Mouse (Mus musculus) stomach, embryonic 16.5 days (tissue): ENCODE results near the gene Rnf38. TPM values are rescaled to one million over a fixed set of nuclear protein-coding genes. Genes with fewer than 3 reads are reported as not detected.

Source experiments
- ATAC-seq: fragments of 200-750 bp; cut with Nextera tagmentation; 2 replicates; pipeline ENCODE4 v1.8.0; 2017; ENCODE audit warnings: moderate number of reproducible peaks, moderate TSS enrichment; ENCODE audit not compliant: insufficient read depth, low FRiP score
- H3K27ac ChIP-seq: fragments of 300-500 bp; sonication (generic); 2 replicates; pipeline ENCODE4 v1.5.1; 2014; ENCODE audit warnings: low read length
- H3K27me3 ChIP-seq: fragments of 300-500 bp; sonication (generic); 2 replicates; pipeline ENCODE4 v1.6.1; 2014; ENCODE audit warnings: low read length, control low read depth, mixed read lengths; ENCODE audit not compliant: control insufficient read depth, insufficient read depth
- H3K36me3 ChIP-seq: fragments of 300-500 bp; sonication (generic); 2 replicates; pipeline ENCODE4 v1.6.1; 2014; ENCODE audit warnings: low read length; ENCODE audit not compliant: control insufficient read depth, insufficient read depth
- H3K4me1 ChIP-seq: fragments of 300-500 bp; sonication (generic); 2 replicates; pipeline ENCODE4 v1.6.1; 2014; ENCODE audit warnings: low read length, control low read depth, mixed read lengths; ENCODE audit not compliant: control insufficient read depth, insufficient read depth
- H3K4me2 ChIP-seq: fragments of 300-500 bp; sonication (generic); 2 replicates; pipeline ENCODE4 v1.6.1; 2014; ENCODE audit warnings: low read depth, low read length, mixed read lengths
- H3K4me3 ChIP-seq: fragments of 300-500 bp; sonication (generic); replicated peaks from 2 replicates; pipeline ENCODE4 v1.5.1; 2014; ENCODE audit warnings: mild to moderate bottlenecking, low read length
- H3K9ac ChIP-seq: fragments of 300-500 bp; sonication (generic); 2 replicates; pipeline ENCODE4 v1.6.1; 2014; ENCODE audit warnings: low read length
- H3K9me3 ChIP-seq: fragments of 300-500 bp; sonication (generic); replicated peaks from 2 replicates; pipeline ENCODE4 v1.6.1; 2016; ENCODE audit warnings: low read length, control low read depth; ENCODE audit not compliant: control insufficient read depth
- WGBS: fragments of 180-500 bp; shearing (Covaris S2); extraction: QIAGEN DNeasy Blood & Tissue Kit; methylation state at CpG from one replicate; pipeline ENCODE4 v1.1.7; 2014; 5-methylcytosine and 5-hydroxymethylcytosine counted together
- polyA plus RNA-seq: library from polyadenylated mRNA; unstranded; fragments of >200 nt; fragmentation: Nextera tagmentation; extraction: Ambion mirVana; gene quantifications from 2 replicates; pipeline ENCODE4 v1.2.1, GENCODE M21; 2015

Gene Rnf38
- polyA plus RNA-seq, 1 experiment from 2014 or later, result 16.2 TPM

DNA sequence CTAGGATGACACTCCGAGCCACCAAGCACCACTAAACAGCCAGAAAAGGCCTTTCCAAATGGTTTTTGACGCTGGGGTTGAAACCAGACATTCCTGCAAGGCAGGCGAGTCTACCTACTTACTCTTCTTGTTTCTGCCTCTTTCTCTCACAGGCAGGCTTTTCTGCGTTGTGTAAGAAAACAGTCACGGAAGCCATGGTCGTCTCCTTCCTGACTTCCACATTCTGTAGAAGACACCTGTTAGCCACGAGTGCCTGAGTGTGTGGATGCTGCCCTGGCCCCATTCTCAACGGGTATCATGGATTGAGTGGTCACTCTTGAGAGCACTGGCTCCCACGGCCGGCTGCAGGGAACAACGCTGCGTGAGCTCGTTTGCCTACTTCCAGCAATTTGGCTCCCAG lies 118.5 kb downstream of the Rnf38 start:
- peaks cover 7% of the 10 kb centered on the region for H3K4me1 ChIP-seq
- no peak overlapping the region for H3K4me2 ChIP-seq
- H3K36me3 ChIP-seq, result no peaks in the 10 kb centered on the region
- ATAC-seq, result no peak
- H3K27ac ChIP-seq, result no peak overlapping the region
- H3K9ac ChIP-seq, result no peak overlapping the region
- H3K4me3 ChIP-seq, result no peak overlapping the region
- no peaks in the 10 kb centered on the region for H3K9me3 ChIP-seq
- 84% methylated on average over 13 of the region's 13 CpGs for WGBS
- no peaks in the 10 kb centered on the region for H3K27me3 ChIP-seq

DNA sequence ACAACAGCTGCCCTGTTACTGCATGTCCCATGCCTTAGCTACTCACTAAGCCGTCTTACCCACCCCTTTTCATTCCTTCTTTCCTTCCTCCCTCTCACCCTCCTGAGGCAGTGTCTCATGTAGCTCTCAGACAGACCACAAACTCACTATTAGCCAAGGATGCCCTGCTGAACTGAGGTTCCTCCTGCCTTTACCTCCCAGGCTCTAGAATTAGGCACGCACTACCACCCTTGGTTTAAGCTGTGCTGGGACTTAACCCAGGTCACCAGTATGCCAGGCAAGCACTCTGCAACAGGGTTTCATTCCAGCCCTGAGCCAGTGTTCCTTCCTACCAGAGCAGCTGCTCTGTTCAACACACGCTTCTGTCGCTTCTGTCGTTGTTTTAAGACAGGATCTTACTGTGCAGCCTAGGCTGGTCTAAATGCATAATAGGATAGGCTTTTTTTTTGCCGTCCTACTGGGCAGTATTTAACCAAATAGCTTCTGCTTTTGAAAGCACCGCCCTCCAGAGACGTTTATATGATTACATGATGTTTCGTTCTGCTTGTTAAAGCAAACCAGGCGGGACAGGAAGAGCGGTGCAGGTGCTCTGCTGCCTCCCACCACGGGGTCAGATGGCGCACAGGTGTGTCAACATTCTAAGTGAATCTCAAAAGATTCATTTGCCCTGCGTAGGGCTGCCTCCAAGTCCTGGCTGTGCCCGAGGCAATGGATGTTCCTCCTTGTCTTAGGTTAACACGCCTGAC lies 120.0 kb downstream of the Rnf38 start:
- Histone ChIP-seq H3K4me2 (peak overlapping the region; percentile 13; the same call in 1 of the 2 replicates), H3K9me3 (no peaks in the 10 kb centered on the region), H3K9ac (peak overlapping the region; percentile 4; the same call in 1 of the 2 replicates), H3K27ac (peak overlapping the region; percentile 43), H3K27me3 (no peaks in the 10 kb centered on the region), H3K4me1 (peaks cover 7% of the 10 kb centered on the region), H3K36me3 (no peaks in the 10 kb centered on the region), H3K4me3 (no peak overlapping the region)
- ATAC-seq, result peak; percentile 42; the same call in 1 of the 2 replicates
- 20% methylated on average over 16 of the region's 16 CpGs for WGBS

DNA sequence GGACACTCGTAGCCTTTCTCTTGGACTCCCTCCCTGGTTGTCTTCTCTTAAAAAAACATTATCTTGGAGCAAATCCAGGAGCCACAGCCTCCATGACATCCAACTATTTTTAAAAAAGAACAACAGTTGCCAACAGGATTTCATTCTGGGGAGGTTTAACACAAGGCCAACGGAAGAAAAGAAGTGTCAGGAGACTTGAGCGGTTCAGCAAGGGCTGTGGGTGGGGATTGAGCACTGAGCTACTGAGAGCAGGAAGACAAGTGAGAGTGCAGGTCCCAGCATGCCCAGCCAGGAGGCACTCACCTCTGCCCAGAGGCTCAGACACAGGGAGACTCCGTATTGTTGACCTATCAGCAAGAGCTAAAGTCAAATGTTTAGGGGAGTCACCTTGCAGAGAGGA lies 120.8 kb downstream of the Rnf38 start:
- Histone ChIP-seq H3K36me3 (no peaks in the 10 kb centered on the region), H3K27ac (peak overlapping the region; percentile 71), H3K4me2 (no peak overlapping the region), H3K9ac (no peak overlapping the region), H3K4me3 (no peak overlapping the region), H3K4me1 (peaks cover 9% of the 10 kb centered on the region), H3K9me3 (no peaks in the 10 kb centered on the region), H3K27me3 (no peaks in the 10 kb centered on the region)
- ATAC-seq, result peak; percentile 56; the same call in 1 of the 2 replicates
- WGBS, result 17% methylated on average over 4 of the region's 4 CpGs

DNA sequence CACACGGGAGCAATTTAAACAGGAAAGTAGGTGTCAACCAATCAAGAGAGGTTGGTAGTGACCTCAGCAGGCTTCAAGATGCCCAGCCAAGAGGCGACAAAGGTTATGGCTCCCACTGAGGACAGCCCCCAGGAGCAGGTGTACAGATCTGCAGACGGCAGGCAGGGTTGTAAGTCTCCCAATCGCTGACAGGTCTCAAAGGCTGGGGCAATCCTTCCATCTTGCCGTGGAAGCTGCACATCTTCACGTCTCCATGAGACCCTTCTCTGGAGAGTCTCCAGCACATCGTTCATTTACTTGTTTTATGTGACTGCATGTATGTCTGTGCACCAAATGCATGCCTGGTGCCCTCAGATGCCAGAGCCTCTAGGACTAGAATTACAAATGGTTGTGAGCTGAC lies 122.8 kb downstream of the Rnf38 start:
- H3K4me2 ChIP-seq, result no peak overlapping the region
- H3K4me1 ChIP-seq, result peaks cover 26% of the 10 kb centered on the region
- no peak overlapping the region for H3K9ac ChIP-seq
- no peak overlapping the region for H3K27ac ChIP-seq
- no peaks in the 10 kb centered on the region for H3K27me3 ChIP-seq
- H3K9me3 ChIP-seq, result no peaks in the 10 kb centered on the region
- WGBS, result 79% methylated on average over 7 of the region's 7 CpGs
- no peak overlapping the region for H3K4me3 ChIP-seq
- H3K36me3 ChIP-seq, result no peaks in the 10 kb centered on the region
- ATAC-seq, result no peak

DNA sequence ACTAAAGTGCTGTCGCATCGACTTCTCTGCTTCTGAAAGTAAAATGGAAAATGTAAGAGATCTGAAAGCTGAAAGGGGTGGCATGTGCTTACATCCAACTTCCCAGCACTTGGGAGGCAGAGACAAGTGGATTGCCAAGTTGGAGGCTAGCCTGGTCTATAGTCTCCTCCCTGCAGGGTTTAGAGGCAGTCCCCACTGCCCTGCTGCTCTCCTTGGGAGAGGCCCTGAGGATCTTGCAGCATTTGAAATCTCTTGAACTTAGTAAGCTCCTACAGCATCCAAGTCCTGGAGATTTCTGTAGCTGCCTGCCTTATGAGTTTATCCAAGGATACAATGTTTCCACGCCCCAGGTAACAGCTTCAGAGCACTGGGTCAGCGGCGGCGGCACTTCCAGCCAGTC lies 125.3 kb downstream of the Rnf38 start:
- H3K36me3 ChIP-seq, result no peaks in the 10 kb centered on the region
- no peaks in the 10 kb centered on the region for H3K27me3 ChIP-seq
- ATAC-seq, result no peak
- H3K9me3 ChIP-seq, result no peaks in the 10 kb centered on the region
- H3K9ac ChIP-seq, result no peak overlapping the region
- 89% methylated on average over 6 of the region's 6 CpGs for WGBS
- no peak overlapping the region for H3K4me2 ChIP-seq
- H3K27ac ChIP-seq, result no peak overlapping the region
- H3K4me3 ChIP-seq, result no peak overlapping the region
- peaks cover 39% of the 10 kb centered on the region for H3K4me1 ChIP-seq

DNA sequence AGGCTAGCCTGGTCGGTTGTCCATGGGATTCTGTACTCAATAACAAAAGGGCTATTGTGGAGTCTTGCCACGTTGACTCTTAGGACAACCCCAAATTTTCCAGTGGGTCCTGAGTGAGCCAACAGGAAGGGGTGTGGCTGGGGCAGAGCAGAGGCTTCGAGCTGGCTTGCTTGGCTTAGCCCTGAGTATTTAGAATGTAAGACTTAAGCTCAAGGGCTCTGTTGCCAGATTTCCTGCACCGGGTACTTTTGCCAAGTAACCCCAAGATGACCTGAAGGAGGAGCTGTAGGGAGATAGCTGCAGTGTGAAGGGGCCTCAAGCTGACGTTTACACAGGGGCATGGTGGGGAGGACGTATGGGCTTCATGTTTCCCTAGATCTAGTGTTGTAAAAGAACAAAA lies 126.2 kb downstream of the Rnf38 start:
- H3K27ac ChIP-seq, result peak overlapping the region; percentile 40; the same call in 1 of the 2 replicates

DNA sequence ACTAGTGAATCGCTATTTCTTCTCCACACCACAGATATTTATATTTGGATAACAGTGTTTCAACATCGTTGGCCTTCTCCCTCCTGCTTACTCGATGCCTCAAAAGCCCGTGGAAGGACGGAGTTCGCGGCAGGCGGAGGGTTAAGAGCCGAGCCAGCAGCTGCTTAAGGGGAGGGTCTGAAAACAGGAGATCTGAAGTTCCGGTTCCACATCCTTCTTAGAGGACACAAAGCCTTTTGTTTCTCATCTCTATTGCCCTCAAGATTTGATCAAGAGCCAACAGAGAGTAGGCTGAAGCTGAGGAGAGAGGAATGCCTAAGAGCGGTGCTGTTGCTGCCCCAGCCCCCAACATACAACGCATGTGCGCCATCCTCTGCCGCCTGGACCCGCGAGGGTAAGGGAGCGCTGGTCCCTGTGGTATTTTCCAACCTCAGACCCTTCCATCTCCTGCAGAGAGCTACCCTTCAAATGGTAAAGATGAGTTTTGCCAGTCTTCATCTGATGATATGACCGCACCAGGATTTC lies 127.2 kb downstream of the Rnf38 start:
- Histone ChIP-seq H3K4me2 (peak overlapping the region; percentile 42), H3K27me3 (no peaks in the 10 kb centered on the region), H3K9ac (peak overlapping the region; percentile 31), H3K4me3 (peak overlapping the region; percentile 28), H3K36me3 (no peaks in the 10 kb centered on the region), H3K9me3 (no peaks in the 10 kb centered on the region), H3K4me1 (peaks cover 36% of the 10 kb centered on the region), H3K27ac (peak overlapping the region; percentile 40; the same call in 1 of the 2 replicates)
- ATAC-seq, result 0 out of 2 replicates have a peak, but pooled peaks have one; percentile 49
- 18% methylated on average over 18 of the region's 18 CpGs for WGBS

More for the DNA sequence above, 126.2 kb downstream of the Rnf38 start:
- Histone ChIP-seq H3K9ac (no peak overlapping the region), H3K27me3 (no peaks in the 10 kb centered on the region), H3K4me2 (peak overlapping the region; percentile 42), H3K4me1 (peaks cover 36% of the 10 kb centered on the region), H3K9me3 (no peaks in the 10 kb centered on the region), H3K36me3 (no peaks in the 10 kb centered on the region), H3K4me3 (no peak overlapping the region)
- WGBS, result 23% methylated on average over 6 of the region's 6 CpGs
- ATAC-seq, result peak; percentile 49; the same call in 1 of the 2 replicates

DNA sequence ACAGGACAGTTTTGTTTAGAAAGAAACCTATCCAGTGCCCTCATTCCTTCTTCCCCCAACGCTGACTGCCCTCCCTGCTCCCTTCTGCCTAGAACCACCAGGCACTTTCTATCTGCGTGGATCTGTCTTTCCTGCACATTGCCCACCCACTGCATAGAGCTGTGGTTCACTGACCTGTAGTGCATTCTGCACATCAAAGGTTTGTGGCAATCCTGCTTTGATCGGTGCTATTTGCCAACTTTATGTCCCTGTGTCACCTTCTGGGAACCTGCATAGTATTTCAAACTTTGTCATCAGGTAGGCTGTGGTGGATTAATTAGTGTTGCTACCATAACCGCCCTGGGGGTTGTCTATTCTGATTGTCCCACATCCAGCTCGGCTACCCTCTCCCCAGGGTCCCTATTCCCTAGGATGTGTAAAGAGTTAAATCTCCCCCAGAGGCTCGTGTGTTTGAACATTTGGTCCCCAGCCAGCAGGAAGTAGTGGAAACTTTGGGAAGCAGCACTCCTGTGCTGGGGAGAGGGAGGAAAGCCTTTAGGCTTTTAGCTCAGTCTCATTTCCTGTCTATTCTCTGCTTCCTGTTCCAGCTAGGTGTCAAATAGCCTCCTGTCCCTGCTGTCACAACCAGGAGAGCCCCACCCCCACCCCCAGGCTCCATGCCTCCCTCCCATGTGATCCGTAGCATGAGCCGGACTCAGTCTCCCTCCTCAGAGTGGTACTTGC lies 129.2 kb downstream of the Rnf38 start:
- H3K9me3 ChIP-seq, result no peaks in the 10 kb centered on the region
- no peak overlapping the region for H3K4me3 ChIP-seq
- H3K9ac ChIP-seq, result 0 out of 2 replicates have a peak overlapping the region, but pooled peaks have one; percentile 23
- H3K4me2 ChIP-seq, result no peak overlapping the region
- H3K36me3 ChIP-seq, result no peaks in the 10 kb centered on the region
- peak overlapping the region; percentile 29; the same call in 1 of the 2 replicates for H3K27ac ChIP-seq
- ATAC-seq, result no peak
- peaks cover 36% of the 10 kb centered on the region for H3K4me1 ChIP-seq
- no peaks in the 10 kb centered on the region for H3K27me3 ChIP-seq
- 42% methylated on average over 8 of the region's 8 CpGs for WGBS

DNA sequence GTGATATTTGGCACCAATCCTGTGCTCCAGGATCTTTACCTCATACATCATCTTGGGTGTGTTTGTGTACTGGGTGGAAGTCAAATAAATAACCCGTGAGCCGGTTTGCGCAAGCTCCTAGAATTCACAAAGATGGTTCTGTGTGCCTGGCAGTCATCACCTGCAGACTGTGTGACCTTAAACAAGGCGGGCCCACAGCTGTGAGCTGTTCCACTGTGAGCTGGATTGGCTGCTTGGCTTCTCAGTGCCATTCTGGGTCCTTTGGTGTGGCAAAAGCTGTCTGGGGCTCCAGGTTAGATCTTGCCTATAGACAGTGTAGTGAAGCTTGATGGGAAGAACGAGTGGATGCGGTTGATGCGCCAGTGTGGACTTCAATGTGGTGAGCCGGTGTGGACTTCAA lies 130.0 kb downstream of the Rnf38 start:
- H3K27ac ChIP-seq, result peak overlapping the region; percentile 15; the same call in 1 of the 2 replicates
- no peaks in the 10 kb centered on the region for H3K9me3 ChIP-seq
- H3K4me2 ChIP-seq, result no peak overlapping the region
- ATAC-seq, result peak; percentile 57; the same call in 1 of the 2 replicates
- no peaks in the 10 kb centered on the region for H3K36me3 ChIP-seq
- H3K4me1 ChIP-seq, result peaks cover 36% of the 10 kb centered on the region
- WGBS, result 61% methylated on average over 8 of the region's 8 CpGs
- no peaks in the 10 kb centered on the region for H3K27me3 ChIP-seq
- H3K9ac ChIP-seq, result no peak overlapping the region
- no peak overlapping the region for H3K4me3 ChIP-seq
